Mouse (Mus musculus): Measurements from ENCODE around the gene Trak2. TPM values are rescaled to one million over a fixed set of nuclear protein-coding genes. Genes with fewer than 3 reads are reported as not detected.
"Not testable (repeated sequence)": the region's sequence is repeated elsewhere in the genome, so short reads cannot be mapped to it uniquely, and the experiment has no call there.

Gene Trak2
- total RNA-seq, 2 experiments from 2014 or later: 46.3 to 70.8 TPM

DNA sequence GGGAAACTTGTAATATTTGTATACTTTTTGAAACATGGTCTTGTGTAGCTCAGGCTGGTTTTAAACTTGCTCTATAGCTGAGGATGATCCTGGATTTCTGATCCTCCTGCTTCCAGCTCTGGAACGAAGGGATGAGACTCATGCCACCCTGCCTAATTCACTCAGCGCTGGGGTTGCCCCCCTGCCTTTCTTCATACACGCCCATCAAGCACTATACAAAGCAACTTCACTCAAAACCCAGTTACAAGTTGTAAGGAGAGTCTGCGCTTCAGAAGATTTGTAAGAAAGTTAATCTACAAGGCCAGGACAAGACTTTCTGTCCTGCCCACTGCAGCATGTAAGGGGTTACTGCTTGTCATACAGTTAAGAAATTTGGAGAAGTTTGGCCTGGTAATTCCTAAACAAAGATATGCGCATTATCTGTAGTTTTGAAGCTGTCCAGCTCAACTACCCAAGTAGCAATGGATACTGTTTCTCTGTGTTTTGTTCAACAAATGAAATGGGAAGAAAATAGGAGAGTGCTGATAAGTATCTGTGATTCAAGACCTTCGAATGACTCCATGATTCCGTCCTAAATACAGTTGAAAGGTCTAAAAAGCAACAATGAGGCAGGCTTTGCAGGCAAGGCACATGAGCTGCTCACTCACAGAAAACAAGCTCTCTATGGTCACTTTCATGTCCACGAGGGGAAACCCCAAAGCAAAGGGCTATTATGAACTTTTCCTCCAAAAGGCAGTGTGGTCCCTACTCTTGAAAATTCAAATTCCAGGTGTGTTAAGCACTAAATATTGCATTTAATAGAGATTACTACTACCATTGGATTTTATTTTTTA, 18.4 kb downstream of the Trak2 start:
- no peak for DNase-seq (ENCODE audit: low spot score in 2 of 2)

DNA sequence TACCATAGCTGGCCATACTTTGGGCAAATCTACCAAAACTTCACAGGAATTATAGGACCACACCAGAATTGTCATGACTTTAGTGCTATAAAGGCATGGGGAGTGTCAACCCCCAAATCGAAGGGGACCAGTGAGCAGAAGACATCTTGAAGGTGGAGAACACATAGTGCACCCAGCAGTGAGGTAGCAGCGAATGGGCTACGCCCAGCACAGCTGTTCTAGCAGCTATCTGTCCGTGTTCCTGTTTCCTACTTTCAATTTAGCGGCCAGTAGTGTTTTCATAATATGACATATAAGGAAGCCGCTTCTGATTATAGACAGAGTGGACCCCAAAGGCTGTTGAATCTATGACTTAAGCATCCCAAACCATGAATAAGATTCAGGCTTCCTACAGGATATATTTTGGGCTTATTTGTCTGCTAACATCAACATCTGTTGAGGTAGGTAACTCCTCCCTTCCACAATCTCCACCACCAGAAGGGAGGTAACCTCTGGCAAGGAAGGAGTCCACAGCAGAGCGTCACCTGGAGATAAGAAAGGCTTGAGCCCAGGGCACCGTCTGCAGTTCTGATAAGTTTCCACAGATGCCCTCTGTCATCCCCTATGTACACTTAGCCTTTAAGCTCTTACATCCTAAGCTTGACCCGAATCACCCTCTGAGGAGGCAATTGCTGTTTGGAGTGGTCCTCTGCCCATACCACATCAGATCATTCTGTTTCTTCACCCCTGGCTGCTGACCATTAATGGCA, 19.4 kb downstream of the Trak2 start:
- no peak for DNase-seq (ENCODE audit: low spot score in 2 of 2)

DNA sequence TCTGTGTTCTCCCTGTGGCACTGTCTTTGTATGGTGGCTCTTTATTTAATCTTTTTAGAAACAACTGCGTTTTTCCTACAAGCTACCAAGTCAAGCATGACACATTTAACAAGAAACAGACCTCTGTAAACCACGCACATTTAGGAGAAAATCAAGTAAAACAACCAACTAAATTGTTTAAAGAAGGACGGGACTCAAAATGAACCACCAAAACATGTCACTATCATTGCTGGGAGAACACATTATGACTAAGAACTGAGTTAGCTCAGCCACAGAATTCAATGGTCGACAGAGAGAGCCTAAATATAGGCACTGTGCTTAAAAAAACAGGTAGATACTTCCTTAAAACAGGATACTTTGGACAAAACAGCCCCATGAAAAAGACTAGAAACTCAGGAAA, 20.2 kb downstream of the Trak2 start:
- DNase-seq (ENCODE audit: low spot score in 2 of 2): no peak

DNA sequence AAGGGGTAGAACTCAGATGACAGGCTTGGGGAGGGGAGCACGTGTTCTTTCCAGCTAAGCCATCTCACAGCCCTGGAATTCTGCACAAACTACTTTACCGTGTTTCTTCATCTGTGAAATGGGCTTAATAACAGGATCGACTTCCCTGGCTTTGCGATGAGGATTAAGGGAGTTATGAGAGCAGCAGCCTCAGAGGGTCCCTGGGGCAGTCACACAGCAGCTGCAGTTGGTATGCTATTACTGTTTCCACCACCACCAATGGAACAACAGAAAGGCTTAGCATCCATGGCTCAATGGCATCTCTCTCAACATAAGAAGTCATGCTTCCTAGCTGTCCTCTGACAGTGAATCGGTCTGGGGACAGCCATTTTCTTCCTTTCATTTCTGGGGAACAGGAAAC, 20.7 kb downstream of the Trak2 start:
- DNase-seq (ENCODE audit: low spot score in 2 of 2): no peak

DNA sequence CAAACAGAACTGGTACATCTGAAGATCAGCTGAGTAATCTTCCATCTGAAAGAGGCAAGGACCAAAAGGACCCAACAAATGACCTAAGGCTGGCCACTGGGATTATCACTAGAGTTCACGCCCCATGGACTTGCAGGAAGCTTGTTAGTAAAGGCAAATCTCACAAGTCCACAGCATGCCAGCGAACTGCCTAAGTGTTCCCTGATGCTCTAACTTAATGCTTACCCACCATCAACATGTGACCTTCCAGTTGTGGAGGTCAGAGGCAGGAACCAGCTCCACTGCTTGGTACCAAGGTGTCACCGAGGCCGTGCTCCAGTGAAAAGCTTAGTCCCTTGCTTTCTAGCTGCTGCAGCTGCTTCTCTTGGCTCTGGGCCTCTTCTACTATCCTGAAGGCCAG, 21.4 kb downstream of the Trak2 start:
- no peak for DNase-seq (ENCODE audit: low spot score in 2 of 2)

DNA sequence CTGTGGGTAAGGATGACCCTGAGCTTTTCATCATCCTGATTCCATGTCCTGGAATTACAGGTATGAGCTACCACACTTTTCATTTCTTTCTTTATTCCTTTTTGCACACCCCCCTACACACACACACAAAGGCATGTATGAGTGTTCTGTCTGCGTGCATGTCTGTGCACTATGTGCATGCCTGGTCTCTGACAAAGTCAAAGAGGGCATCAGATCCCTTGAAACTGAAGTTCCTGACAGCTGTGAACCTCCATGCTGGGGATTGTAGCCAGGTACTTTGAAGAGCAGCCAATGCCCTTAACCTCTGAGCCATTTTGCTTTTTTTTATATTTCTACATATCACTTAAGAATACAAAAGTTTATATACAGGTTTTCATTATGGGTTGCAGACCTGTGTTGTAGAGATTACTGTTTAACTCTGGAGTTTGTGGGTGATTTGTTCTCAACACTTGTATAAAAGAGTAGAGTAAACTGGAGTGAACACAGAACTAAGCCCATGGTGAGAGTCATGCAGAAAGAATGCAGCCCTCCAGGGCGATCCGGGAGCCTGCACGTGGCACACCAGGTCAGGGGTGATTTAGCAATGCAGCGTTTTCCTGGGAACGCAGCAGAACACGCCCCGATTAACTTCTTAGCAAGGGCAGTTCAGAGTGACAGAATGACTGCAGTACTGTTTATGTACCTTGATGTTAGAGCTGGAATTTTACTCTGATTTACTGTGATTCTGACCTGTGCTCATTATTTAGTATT, 22.2 kb downstream of the Trak2 start:
- DNase-seq (ENCODE audit: low spot score in 2 of 2): peak; percentile 46 to 59

DNA sequence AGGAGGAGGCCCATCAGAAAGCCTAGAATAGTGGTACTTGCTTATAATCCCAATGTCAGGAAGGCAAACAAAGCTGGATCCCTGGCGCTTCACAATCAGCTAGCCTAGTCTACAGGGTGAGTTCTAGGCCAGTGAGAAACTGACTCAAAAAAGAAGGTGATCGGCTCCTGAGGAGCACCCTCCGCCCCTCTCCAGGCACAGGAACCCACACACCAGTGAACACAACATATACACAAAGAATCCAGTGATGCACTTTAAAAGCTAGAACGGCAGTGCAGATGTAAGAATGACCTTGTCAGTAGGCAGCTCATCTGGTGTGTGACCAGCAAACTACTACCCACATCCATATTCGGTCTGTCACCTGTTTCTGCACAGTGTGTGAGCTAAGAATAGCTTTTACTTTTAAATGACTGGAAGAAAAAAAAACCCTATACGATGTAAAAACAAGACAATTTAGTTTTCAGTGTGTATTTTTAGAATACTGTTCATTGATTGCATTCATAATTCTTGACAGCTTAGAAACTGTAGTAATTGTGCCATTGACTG, 23.6 kb downstream of the Trak2 start:
- no peak for DNase-seq (ENCODE audit: low spot score in 2 of 2)

DNA sequence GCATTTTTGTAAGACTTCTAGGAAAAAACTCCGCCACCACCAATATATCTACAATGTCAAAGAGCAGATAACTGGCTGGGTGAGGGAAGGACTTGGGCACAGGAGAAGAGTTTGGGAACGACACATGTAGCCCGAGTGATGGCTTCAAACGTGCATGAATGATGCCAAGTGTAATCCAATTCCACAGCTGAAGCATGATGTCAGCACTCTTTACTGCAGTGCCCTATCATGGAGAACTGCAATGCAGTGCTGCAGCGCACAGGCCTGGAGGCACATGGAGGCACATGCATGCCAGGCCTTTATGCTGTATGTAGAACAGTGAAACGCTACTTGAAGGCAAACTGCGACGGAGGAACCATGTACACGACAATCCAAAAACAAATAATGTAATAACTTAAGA, 26.5 kb downstream of the Trak2 start:
- DNase-seq (ENCODE audit: low spot score in 2 of 2): no peak

DNA sequence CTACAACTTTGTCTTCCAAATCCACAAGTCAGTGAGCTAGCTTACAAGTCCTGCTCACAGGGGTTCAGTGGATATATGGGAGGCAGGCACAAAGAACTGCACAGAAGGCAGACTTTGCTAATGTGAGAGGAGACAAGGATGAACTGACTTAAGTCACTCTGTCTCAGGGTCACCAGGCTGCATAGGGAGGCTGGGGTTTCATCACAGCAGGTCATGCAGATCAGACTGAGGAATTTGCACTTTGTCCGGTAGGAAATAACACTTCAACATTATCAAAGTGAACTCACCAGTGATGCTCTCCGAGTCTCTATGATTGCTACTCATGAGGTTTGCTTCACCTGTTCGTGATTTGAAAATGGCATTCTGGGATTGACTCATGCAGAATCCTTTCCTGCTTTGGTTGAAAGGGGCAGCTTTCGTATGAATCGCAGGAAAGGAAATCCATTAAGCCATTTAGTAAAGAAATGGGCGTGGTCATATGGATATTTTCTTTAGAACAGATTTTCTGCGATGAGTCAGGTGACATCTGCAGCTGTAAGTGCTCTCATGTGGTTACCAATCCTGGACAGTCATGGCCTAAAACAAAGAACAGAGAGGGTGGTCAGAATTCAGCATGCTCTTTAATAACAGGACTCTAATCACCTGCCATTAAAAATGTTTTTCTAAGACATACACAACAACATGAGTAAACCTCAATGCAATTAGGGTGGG, 27.1 kb downstream of the Trak2 start:
- no peak for DNase-seq (ENCODE audit: low spot score in 2 of 2)

DNA sequence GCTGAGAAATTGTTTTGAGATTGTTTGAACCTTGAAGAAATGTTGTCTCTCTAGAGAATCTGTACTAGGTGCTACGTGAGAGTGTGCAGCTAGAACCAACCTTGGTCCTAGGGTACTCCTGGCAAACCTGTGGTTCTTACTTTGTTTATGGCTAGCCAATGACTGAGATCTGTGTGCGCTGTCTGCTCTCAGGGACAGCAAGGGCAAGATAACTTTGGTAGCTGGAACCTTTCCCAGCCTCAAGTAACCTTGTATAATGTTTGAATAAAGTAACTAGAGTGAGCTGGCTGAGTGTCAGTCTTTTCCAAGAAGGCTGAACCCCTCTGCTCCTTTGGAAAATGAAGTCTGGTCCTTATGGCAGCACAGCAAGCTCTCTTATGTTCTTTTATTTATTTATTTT, 27.7 kb downstream of the Trak2 start:
- DNase-seq (ENCODE audit: low spot score in 2 of 2): no peak

DNA sequence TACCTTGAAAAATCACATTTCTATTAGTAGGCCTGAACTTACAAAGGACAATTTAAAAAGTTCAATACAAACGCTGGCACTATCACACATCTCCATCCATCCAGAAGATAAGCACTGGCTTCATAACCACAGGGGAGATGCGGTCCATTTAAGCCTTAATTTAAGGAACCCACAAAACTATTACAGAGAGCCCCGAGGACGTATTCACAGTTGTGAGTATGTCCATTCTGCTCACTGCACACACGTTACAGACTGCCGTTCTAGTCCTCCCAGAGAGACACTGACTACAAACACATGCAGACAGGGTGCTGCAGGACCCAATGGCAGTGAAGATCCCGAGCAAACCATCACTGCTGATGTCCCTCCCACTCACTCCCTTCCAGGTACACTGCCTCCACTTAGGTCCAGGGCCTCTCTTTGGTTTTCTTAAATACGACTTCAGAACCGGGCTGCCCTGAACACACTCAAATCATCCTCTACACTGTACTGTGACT, 35.6 kb downstream of the Trak2 start:
- no peak for DNase-seq (ENCODE audit: low spot score in 2 of 2)

DNA sequence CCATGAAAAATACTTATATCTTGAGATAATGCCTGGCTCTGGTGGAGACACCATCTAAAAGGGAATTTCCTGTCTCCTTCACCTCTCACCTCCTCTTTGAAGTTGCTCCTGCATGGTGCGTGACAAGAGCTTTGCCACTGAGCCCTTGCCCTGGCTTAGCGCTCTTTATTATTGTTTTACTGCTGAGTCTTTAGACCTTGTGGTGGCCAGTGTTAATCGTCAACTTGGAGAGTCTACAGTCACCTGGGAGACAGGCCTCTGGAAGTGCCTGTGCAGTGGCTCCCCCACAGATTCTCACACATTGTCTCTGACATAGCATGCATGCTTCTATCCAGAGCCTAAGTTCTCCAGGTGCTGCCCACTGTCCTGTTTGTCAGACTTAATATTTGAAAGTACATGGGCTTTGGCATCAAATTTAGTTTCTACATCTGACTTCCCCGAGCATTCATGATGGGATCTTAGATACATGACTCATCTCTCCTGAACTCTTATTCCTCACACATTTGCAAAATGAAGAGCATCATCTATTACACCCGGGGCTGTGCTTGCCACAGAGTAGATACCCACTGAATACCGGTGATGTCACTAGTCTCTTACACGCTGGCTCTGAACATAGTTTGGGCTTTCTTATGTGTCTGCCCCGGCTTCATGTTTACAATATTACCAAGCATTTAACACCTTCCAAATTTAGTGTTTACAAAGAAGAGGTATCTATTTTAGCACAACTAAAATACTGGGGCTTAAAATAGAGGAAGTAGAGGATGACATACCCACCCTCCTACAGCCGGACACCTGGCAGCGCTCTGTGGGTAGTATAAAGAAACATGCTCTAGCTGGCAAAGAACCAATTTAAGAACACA, 36.3 kb downstream of the Trak2 start:
- DNase-seq (ENCODE audit: low spot score in 2 of 2): no peak

DNA sequence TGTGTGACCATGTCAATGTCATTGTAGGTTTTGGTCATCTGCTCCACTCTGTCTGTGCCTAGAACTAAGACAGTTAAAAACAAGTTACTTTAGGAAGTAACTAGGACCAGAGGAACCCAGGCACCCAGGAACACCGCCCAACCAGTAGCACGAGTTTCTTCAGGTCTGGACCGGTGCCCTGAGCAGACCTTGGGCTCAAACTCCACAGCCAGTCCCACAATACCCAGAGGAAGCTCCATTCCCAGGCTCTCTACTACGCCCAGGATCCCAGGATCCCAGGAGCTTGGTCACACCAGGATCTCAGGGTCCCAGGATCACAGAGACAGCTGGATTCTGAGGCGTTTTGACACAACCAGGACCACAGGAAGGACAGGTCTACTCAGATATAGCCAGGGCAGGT, 46.6 kb downstream of the Trak2 start:
- no peak for DNase-seq (ENCODE audit: low spot score in 2 of 2)

DNA sequence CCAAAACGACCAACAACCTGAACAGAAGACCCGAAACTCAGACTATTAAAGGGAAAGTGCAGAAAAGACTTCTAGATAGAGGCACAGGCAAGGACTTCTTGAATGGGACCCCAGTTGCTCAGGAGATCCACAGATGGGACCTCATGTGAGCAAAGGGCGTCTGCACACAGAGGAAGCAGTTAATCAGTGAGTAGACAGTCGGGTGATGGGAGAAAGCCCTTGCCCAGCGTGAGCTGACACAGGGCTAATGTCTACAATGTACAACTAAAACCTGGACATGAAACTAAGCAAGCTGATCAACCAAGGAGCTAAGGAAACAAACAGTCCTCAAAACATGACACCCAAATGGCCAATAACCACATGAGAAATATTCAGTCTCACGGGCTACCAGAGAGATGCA, 55.7 kb downstream of the Trak2 start:
- DNase-seq (ENCODE audit: low spot score in 2 of 2): no peak

DNA sequence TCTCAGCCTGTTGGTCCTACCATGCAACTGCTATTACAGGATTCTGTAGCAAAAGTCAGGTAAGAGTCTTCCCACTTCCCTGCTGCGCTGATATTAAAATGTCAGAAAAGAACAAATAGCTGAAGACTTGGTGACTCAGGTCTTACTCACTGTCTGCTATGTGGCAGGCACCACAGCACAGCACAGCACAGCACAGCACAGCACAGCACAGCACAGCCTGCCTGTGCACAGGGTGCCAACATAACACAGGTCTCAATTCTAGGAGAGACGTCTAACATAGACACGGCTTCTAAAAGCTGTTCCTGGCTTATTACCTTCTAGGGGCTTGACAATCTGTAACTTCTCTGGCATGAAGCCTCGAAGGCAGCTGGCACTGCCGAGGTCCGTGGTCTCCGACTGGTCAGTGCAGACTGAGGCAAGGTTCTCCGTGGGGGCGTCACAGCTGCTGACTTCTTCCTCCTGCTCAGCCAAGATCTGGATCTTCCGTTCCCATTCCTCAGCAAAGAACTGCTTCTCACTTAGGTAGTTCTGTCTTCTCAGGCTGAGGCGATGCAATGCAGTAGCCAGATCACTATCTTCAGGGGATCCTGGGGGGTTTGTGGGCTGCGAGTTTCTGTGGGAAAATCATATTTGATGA, 63.5 kb downstream of the Trak2 start:
- no peak for DNase-seq (ENCODE audit: low spot score in 2 of 2)

DNA sequence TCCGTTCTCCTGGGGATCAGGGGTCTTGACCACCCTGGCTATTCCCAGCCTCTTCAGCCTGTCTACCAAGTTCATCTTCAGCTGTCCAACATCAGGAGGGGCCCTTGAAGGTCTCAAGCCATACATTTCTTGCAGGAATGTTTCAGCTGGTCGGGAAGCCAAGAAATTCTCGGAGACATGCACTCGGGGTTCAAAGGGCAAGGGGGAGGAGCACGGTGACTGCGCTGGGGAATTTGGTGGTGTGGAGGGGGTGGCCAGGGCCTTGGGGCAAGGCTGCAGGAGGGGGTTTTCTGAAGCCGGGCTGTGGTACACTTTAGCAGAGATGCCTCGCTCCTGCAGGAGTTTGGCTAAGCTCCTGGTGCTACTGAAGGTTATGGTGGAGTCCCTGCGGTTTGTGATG, 69.5 kb downstream of the Trak2 start:
- DNase-seq (ENCODE audit: low spot score in 2 of 2): no peak

DNA sequence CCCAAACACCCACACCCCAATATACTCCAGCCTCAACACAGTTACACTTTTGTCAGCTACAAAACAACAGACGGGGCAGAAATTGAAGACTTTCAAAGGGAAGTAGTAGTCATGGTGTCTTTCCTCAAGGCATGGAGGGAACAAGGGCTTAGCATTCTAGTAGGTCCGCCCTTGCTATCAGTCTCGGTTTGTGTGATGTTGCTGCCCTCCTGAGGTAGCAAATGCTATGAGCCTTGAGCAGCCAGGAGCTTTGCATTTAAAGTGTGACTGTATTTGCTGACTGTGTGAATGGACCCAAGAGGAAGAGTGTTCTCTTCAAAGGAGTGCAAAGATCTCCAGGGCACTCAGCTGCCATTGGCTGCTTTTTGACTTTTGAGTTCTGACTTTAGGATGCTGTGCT, 75.7 kb downstream of the Trak2 start:
- DNase-seq (ENCODE audit: low spot score in 2 of 2): peak in 1 of 2 experiments; percentile 15

DNA sequence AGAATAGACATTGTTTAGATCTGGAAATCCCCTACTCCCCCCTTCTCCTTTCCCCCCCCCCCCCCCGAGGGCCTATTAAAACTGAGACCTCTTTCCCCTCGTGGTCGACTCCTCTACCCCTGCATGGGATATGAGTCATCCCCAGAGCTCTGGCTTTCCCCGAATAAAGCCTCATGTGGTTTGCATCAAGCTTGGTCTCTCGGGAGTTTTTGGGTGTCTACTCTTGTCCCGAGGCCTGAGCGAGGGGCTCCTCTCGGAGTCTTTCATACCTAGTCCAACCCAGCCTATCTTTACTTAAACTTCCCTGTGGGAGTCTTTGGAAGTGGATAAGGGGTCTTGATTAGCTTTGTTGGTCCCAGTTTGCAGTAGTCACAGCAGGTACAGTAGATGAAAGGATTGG, 80.8 kb downstream of the Trak2 start:
- DNase-seq (ENCODE audit: low spot score in 2 of 2): not testable (repeated sequence)

DNA sequence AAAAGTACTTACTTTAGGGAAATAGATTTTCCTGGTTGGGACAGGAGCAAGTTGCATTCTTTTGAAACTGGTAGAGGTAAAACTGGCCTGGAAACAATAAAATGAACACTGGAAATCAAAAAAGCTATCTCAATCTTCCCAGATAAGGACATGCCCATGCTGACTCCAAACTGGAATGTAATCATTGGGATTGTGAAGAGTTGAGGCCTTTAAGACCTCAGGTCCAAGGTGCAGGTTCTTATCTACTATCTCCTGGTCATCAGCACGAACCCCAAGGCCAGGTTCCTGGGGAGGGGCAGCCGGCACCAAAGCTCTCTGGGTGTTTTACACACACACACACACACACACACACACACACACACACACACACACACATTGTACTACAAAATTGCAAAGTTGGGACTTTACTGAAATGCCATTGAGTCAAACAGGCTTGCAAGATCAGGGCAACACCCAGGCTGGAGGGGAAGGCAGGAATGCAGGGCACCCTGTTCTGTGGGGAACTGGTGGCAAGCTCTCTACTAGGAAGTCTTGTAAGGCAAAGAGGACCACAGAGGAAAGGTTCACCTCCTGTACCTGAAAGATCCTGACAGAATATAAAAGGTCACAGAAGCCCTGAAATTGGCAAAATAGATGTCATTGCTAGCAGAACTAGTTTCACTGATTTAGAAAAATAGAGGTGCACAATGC, 81.6 kb downstream of the Trak2 start:
- not testable (repeated sequence) for DNase-seq (ENCODE audit: low spot score in 2 of 2)

Measured in adrenal gland, adult 18-20 months (tissue).